Mouse (Mus musculus): ENCODE measurements around the gene Cpne6. TPM values are rescaled to one million over a fixed set of nuclear protein-coding genes. Genes with fewer than 3 reads are reported as not detected.

Cpne6 gene
- under 0.01 and 0.03 TPM in 2 replicates for polyA plus RNA-seq (2012; rRNA removed)

GRCm38 (mm10) chr14:55510125-55510731 lies at the start of gene Cpne6:
TSS of gene Cpne6 (plus strand) at chr14:55510445.

GRCm38 (mm10) chr14:55478651-55479599 lies 31.3 kb upstream of the Cpne6 start, which contains the start of gene Dhrs4:
TSS of gene Dhrs4 (plus strand) at chr14:55478758.

DNA sequence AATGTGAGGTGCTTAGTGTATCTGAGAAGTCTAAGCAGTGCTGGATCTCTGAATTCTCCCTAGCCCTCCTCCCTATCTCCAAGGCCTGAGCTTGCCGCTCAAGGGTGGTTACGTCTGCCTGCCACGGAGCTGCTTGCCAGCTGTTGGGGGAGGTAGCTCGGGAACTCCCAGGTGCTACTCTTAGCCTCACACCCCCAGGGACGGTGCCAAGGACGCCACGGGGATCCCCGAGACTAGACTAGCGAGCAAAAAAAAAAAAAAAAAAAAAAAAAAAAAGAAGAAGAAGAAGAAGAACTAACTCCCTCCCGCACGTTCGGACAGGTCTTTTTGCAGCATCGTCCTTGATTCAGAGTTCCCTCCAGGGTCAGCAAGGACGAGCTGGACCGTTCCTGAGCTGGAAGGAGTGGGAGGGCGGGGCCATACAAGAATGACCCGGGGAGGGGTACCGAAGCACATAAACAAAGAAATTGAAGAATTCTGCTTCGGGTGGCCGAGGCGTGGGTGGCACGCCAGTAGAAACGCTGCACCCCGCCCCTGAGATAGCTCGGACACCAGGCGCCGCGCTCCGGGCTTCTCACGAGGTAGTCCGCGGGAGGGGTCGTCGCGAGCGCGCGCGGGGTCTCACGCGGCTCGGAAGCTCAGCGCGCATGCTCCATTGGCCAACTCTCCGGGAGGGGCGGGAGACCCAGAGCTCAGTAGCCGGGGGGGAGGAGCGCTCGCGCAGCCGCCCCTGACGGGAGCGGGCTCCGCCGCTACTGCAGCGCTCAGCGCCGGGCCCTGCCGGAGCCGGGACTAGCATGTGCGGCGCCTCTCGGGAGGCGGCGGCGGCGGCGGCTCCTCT lies 19.7 kb upstream of the Cpne6 start, which contains the start of gene Carmil3:
TSS of gene Carmil3 (plus strand) at position 291 of the 841 bp plus-strand sequence.

DNA sequence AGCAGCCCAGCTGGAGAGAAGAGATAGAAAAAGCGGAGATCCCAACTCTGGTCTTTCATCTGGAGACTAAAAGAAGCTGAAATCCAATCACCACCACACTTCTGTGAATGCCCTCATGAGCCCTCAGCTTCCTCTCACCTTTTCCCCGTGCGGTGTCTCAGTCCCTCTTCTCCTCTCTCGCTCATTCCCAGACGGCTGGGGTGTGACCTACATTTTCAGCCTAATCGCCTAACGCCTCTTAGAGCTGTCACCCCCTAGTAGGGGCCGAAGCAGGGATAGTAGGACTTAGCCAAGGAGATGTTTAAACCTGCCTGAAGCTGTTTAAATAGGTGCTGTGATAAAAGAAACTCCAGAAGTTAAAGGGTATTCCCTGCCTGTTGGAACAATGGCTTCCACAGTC lies 14.5 kb downstream of the Cpne6 start, which contains the start of gene Nrl:
TSS of gene Nrl (minus strand) at position 197 of the 400 bp plus-strand sequence.

GRCm38 (mm10) chr14:55540067-55540786 lies 30.0 kb downstream of the Cpne6 start, which contains the start of gene Pck2:
TSS of gene Pck2 (plus strand) at chr14:55540266.

GRCm38 (mm10) chr14:55559799-55560201 lies 49.6 kb downstream of the Cpne6 start, which contains the start of gene Dcaf11:
TSS of gene Dcaf11 (plus strand) at chr14:55560006.

DNA sequence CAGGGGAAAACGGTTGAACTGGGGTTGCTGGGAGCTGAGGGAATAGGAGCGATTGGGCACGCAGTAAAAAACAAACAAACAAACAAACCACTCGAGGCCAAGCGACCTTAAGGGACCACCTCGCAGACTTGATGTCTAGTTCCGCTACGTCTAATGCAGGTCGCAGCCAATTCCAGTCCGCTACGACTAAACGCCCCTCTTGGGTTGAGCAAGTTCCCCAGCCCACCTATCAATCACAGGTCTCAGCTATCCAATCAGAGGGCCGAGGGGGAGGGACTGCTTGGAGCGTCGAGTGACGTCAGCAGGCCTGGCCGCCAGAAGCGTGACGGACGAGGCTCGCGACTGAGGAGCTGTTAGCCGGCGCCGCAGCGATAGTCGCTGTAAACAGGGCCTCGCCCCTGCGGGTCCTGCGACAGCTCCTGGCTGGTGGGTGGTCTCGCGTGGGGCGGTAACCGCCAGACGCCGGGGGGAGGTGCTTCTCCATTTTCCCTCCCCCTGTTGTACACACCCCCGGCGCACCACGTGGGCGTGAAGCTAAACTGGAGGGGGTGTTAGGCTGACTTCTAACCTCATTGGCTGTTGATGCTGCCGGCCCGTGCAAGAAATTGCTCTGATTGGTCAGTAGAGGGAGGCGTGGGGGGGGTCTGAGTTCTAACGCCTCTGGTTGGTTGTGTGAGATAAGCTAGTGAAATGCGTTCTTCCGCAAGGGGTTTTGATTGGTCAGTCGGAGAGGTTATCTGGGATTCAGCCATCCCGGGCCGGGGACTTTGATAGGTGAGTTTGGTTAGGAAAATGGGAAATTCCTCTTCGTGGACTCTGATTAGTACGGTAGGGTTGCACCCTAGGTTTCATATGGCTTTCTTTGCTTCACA lies 50.2 kb downstream of the Cpne6 start, which contains the start of gene A730061H03Rik:
TSS of gene A730061H03Rik (minus strand) at position 205 of the 872 bp plus-strand sequence.

Other genes with a start within 250 kb of the Cpne6 start
- gene Dhrs4, start 31.7 kb upstream of the Cpne6 start, polyA plus RNA-seq (2012; rRNA removed): 85.7 and 88.1 TPM in 2 replicates
- gene Carmil3, start 19.8 kb upstream of the Cpne6 start, polyA plus RNA-seq (2012; rRNA removed): 0.83 and 1.2 TPM in 2 replicates
- 0.02 TPM in 1 of 2 replicates, not detected in the other for gene Nrl, start 14.5 kb downstream of the Cpne6 start, polyA plus RNA-seq (2012; rRNA removed)
- gene Pck2, start 29.8 kb downstream of the Cpne6 start, polyA plus RNA-seq (2012; rRNA removed): 21.6 and 22.6 TPM in 2 replicates
- 45.8 and 49.5 TPM in 2 replicates for gene Dcaf11, start 49.6 kb downstream of the Cpne6 start, polyA plus RNA-seq (2012; rRNA removed)
- 0.93 and 1.3 TPM in 2 replicates for gene A730061H03Rik, start 50.0 kb downstream of the Cpne6 start, polyA plus RNA-seq (2012; rRNA removed)
- gene Fitm1, start 65.2 kb downstream of the Cpne6 start, polyA plus RNA-seq (2012; rRNA removed): 0.30 and 1.00 TPM in 2 replicates
- 89.0 and 93.6 TPM in 2 replicates for gene Psme1, start 67.7 kb downstream of the Cpne6 start, polyA plus RNA-seq (2012; rRNA removed)
- 14.9 and 16.0 TPM in 2 replicates for gene Emc9, start 74.9 kb downstream of the Cpne6 start, polyA plus RNA-seq (2012; rRNA removed)
- 87.0 and 89.9 TPM in 2 replicates for gene Psme2, start 80.7 kb downstream of the Cpne6 start, polyA plus RNA-seq (2012; rRNA removed)
- 7.7 and 9.1 TPM in 2 replicates for gene Rnf31, start 81.3 kb downstream of the Cpne6 start, polyA plus RNA-seq (2012; rRNA removed)
- gene Irf9, start 93.1 kb downstream of the Cpne6 start, polyA plus RNA-seq (2012; rRNA removed): 38.3 and 44.8 TPM in 2 replicates
- gene Rec8, start 107.6 kb downstream of the Cpne6 start, polyA plus RNA-seq (2012; rRNA removed): 2.3 and 4.0 TPM in 2 replicates
- gene Ipo4, start 125.5 kb downstream of the Cpne6 start, polyA plus RNA-seq (2012; rRNA removed): 21.5 and 30.6 TPM in 2 replicates
- 1.5 TPM in 2 replicates for gene Gm49378, start 127.5 kb downstream of the Cpne6 start, polyA plus RNA-seq (2012; rRNA removed)
- gene Tm9sf1, start 133.4 kb downstream of the Cpne6 start, polyA plus RNA-seq (2012; rRNA removed): 27.6 and 31.3 TPM in 2 replicates
- gene Tssk4, start 139.7 kb downstream of the Cpne6 start, polyA plus RNA-seq (2012; rRNA removed): 0.37 and 0.43 TPM in 2 replicates
- gene Mdp1, start 150.1 kb downstream of the Cpne6 start, polyA plus RNA-seq (2012; rRNA removed): 12.1 and 12.3 TPM in 2 replicates
- gene Gmpr2, start 161.5 kb downstream of the Cpne6 start, polyA plus RNA-seq (2012; rRNA removed): 13.9 and 15.5 TPM in 2 replicates
- gene Nedd8, start 161.7 kb downstream of the Cpne6 start, polyA plus RNA-seq (2012; rRNA removed): 132 and 150 TPM in 2 replicates
- 10.4 and 12.1 TPM in 2 replicates for gene Tinf2, start 171.4 kb downstream of the Cpne6 start, polyA plus RNA-seq (2012; rRNA removed)
- gene Tgm1, start 203.5 kb downstream of the Cpne6 start, polyA plus RNA-seq (2012; rRNA removed): 9.0 and 11.1 TPM in 2 replicates
- gene Rabggta, start 211.8 kb downstream of the Cpne6 start, polyA plus RNA-seq (2012; rRNA removed): 22.7 and 23.3 TPM in 2 replicates
- gene Dhrs1, start 235.2 kb downstream of the Cpne6 start, polyA plus RNA-seq (2012; rRNA removed): 48.3 and 54.5 TPM in 2 replicates
- 10.4 and 10.6 TPM in 2 replicates for gene Nop9, start 235.2 kb downstream of the Cpne6 start, polyA plus RNA-seq (2012; rRNA removed)
- 155 and 165 TPM in 2 replicates for gene Cideb, start 248.0 kb downstream of the Cpne6 start, polyA plus RNA-seq (2012; rRNA removed)

All from liver, embryonic 18 days (tissue).